Comparison of ENCODE assay signal across 8 mouse cellular contexts in genomic region chr19:60791164-60791563, GRCm38 (mm10). TPM values are rescaled to one million over a fixed set of nuclear protein-coding genes. Genes with fewer than 3 reads are reported as not detected.
DNase-seq lines count a peak whose midpoint lies in the region; ATAC-seq lines count a peak whose summit lies in the region.

No protein-coding gene starts in this region.

- peak overlapping the region; percentile 91 for H3K27ac ChIP-seq in kidney, embryonic 14.5 days (ENCODE audit: low read depth, low read length)
- peak overlapping the region; percentile 100 for H3K27ac ChIP-seq in brown adipose tissue, adult 24 weeks (replicated peaks; ENCODE audit: low read depth, low read length)
- H3K27ac ChIP-seq in hindbrain, embryonic 10.5 days: peak overlapping the region; percentile 99
- peak overlapping the region; percentile 94 for H3K27ac ChIP-seq in midbrain, embryonic 11.5 days (ENCODE audit: low read depth, low read length)

- no peaks in the 10 kb centered on the region for H3K9me3 ChIP-seq in kidney, embryonic 14.5 days (ENCODE audit: control insufficient read depth, low read length)
- H3K9me3 ChIP-seq in hindbrain, embryonic 10.5 days: no peaks in the 10 kb centered on the region
- no peaks in the 10 kb centered on the region for H3K9me3 ChIP-seq in midbrain, embryonic 11.5 days (ENCODE audit: control insufficient read depth, low read length)

- ATAC-seq in kidney, embryonic 14.5 days (ENCODE audit: low FRiP score, low TSS enrichment): no peak
- peak; percentile 25; the same call in 1 of the 2 replicates for ATAC-seq in midbrain, embryonic 11.5 days (ENCODE audit: low FRiP score)
- ATAC-seq in erythroid progenitor cell, adult 5-6 weeks (replicated peaks; ENCODE audit: low FRiP score, poor library complexity, severe bottlenecking): no peak

- peak overlapping the region; percentile 74 for H3K4me2 ChIP-seq in kidney, embryonic 14.5 days (replicated peaks; ENCODE audit: low read depth, low read length)
- H3K4me2 ChIP-seq in midbrain, embryonic 11.5 days: peak overlapping the region; percentile 68

- 0 out of 2 replicates have a peak, but pooled peaks cover 2% of the 10 kb centered on the region for H3K36me3 ChIP-seq in kidney, embryonic 14.5 days (ENCODE audit: control insufficient read depth, insufficient read depth, low read length)
- H3K36me3 ChIP-seq in hindbrain, embryonic 10.5 days: no peaks in the 10 kb centered on the region
- H3K36me3 ChIP-seq in midbrain, embryonic 11.5 days (ENCODE audit: control insufficient read depth, insufficient read depth, low read length): no peaks in the 10 kb centered on the region

- H3K27me3 ChIP-seq in kidney, embryonic 14.5 days (ENCODE audit: control insufficient read depth, insufficient read depth, low read length): no peaks in the 10 kb centered on the region
- no peaks in the 10 kb centered on the region for H3K27me3 ChIP-seq in hindbrain, embryonic 10.5 days (ENCODE audit: insufficient read depth, poor library complexity, severe bottlenecking)
- H3K27me3 ChIP-seq in midbrain, embryonic 11.5 days (ENCODE audit: control insufficient read depth, insufficient read depth, low read length): no peaks in the 10 kb centered on the region

- 14% methylated on average over 9 of the region's 9 CpGs for WGBS in kidney, embryonic 14.5 days
- WGBS in hindbrain, embryonic 10.5 days: 17% methylated on average over 9 of the region's 9 CpGs
- 20% methylated on average over 9 of the region's 9 CpGs for WGBS in midbrain, embryonic 11.5 days

- DNase-seq in kidney, postnatal 10 days: no peak
- DNase-seq in hindbrain, embryonic 10.5 days (ENCODE audit: low spot score): no peak
- DNase-seq in midbrain, embryonic 11.5 days (ENCODE audit: low spot score, missing footprints): no peak
- DNase-seq in spleen, adult 12 weeks (ENCODE audit: low spot score): no peak
- DNase-seq in gastrocnemius, postnatal 14 days: no peak

- peak overlapping the region; percentile 100 for H3K9ac ChIP-seq in kidney, embryonic 14.5 days (ENCODE audit: low read depth, low read length)
- peak overlapping the region; percentile 99 for H3K9ac ChIP-seq in midbrain, embryonic 11.5 days (ENCODE audit: low read length)

- peak overlapping the region; percentile 99 for H3K4me3 ChIP-seq in kidney, embryonic 14.5 days (ENCODE audit: low read length)
- H3K4me3 ChIP-seq in brown adipose tissue, adult 24 weeks (ENCODE audit: insufficient read depth, low read depth, low read length): peak overlapping the region; percentile 95
- peak overlapping the region; percentile 98 for H3K4me3 ChIP-seq in hindbrain, embryonic 10.5 days
- H3K4me3 ChIP-seq in midbrain, embryonic 11.5 days (ENCODE audit: low read depth, low read length): peak overlapping the region; percentile 99

- intact Hi-C loops in gastrocnemius, postnatal 14 days (cut with DNase I; ENCODE audit: low total_unique reads): no loop called here

- H3K4me1 ChIP-seq in kidney, embryonic 14.5 days (ENCODE audit: control insufficient read depth, insufficient read depth, low read length): peaks cover 12% of the 10 kb centered on the region
- H3K4me1 ChIP-seq in brown adipose tissue, adult 24 weeks (ENCODE audit: control insufficient read depth, insufficient read depth, insufficient read length, low read length): peaks cover 4% of the 10 kb centered on the region; the same call in 1 of the 2 replicates
- peaks cover 23% of the 10 kb centered on the region for H3K4me1 ChIP-seq in hindbrain, embryonic 10.5 days (replicated peaks)
- peaks cover 8% of the 10 kb centered on the region for H3K4me1 ChIP-seq in midbrain, embryonic 11.5 days (ENCODE audit: control insufficient read depth, insufficient read depth, low read length)

RNA-seq across cellular contexts. Expression of gene Eif3a, which starts 0.7 kb away (rescaled TPM):
- polyA plus RNA-seq in kidney, embryonic 14.5 days (2014; fragmentation: Nextera tagmentation; extraction: Ambion mirVana): 191 and 209 TPM in 2 replicates
- polyA plus RNA-seq in brown adipose tissue, adult 24 weeks (2012; ENCODE audit: insufficient read depth, insufficient read length, missing spikeins): 79.1 and 88.5 TPM in 2 replicates
- polyA plus RNA-seq in hindbrain, embryonic 10.5 days (2016; fragmentation: Nextera tagmentation; extraction: Ambion mirVana): 84.5 and 146 TPM in 2 replicates
- 164 and 171 TPM in 2 replicates for polyA plus RNA-seq in midbrain, embryonic 11.5 days (2014; fragmentation: Nextera tagmentation; extraction: Ambion mirVana)
- total RNA-seq in erythroid progenitor cell, adult 5-6 weeks (2015; ENCODE audit: low replicate concordance): 139 and 168 TPM in 2 replicates
- total RNA-seq in erythroid progenitor cell, adult 5-6 weeks (2017; ENCODE audit: low replicate concordance): 174 and 187 TPM in 2 replicates
- total RNA-seq in gastrocnemius, postnatal 14 days (2021): 10 to 100 TPM; 84.4 to 88.4 TPM

RNA-seq across cellular contexts. Expression of gene Fam45a, which starts 20.2 kb away (rescaled TPM):
- 31.0 and 32.4 TPM in 2 replicates for polyA plus RNA-seq in kidney, embryonic 14.5 days (2014; fragmentation: Nextera tagmentation; extraction: Ambion mirVana)
- 27.5 and 27.7 TPM in 2 replicates for polyA plus RNA-seq in brown adipose tissue, adult 24 weeks (2012; ENCODE audit: insufficient read depth, insufficient read length, missing spikeins)
- 27.9 and 30.8 TPM in 2 replicates for polyA plus RNA-seq in hindbrain, embryonic 10.5 days (2016; fragmentation: Nextera tagmentation; extraction: Ambion mirVana)
- polyA plus RNA-seq in midbrain, embryonic 11.5 days (2014; fragmentation: Nextera tagmentation; extraction: Ambion mirVana): 44.1 and 45.7 TPM in 2 replicates
- 43.6 and 46.1 TPM in 2 replicates for total RNA-seq in erythroid progenitor cell, adult 5-6 weeks (2015; ENCODE audit: low replicate concordance)
- total RNA-seq in erythroid progenitor cell, adult 5-6 weeks (2017; ENCODE audit: low replicate concordance): 42.8 and 56.5 TPM in 2 replicates
- total RNA-seq in gastrocnemius, postnatal 14 days (2021): 10 to 100 TPM in 1 of 2 experiments, 1 to 10 TPM in 1; 8.3 to 11.3 TPM

RNA-seq across cellular contexts. Expression of gene Nanos1, which starts 35.4 kb away (rescaled TPM):
- polyA plus RNA-seq in kidney, embryonic 14.5 days (2014; fragmentation: Nextera tagmentation; extraction: Ambion mirVana): 1.0 and 1.4 TPM in 2 replicates
- polyA plus RNA-seq in brown adipose tissue, adult 24 weeks (2012; ENCODE audit: insufficient read depth, insufficient read length, missing spikeins): not detected in 2 replicates
- 2.0 and 2.9 TPM in 2 replicates for polyA plus RNA-seq in hindbrain, embryonic 10.5 days (2016; fragmentation: Nextera tagmentation; extraction: Ambion mirVana)
- polyA plus RNA-seq in midbrain, embryonic 11.5 days (2014; fragmentation: Nextera tagmentation; extraction: Ambion mirVana): 3.9 and 4.6 TPM in 2 replicates
- 5.9 and 11.9 TPM in 2 replicates for total RNA-seq in erythroid progenitor cell, adult 5-6 weeks (2015; ENCODE audit: low replicate concordance)
- 9.9 and 13.9 TPM in 2 replicates for total RNA-seq in erythroid progenitor cell, adult 5-6 weeks (2017; ENCODE audit: low replicate concordance)
- under 1 TPM; 0.18 to 0.31 TPM for total RNA-seq in gastrocnemius, postnatal 14 days (2021)
